Mouse (Mus musculus) gastrocnemius, postnatal 25 days (tissue): ENCODE results near the gene Tob1. TPM values are rescaled to one million over a fixed set of nuclear protein-coding genes. Genes with fewer than 3 reads are reported as not detected.

Source experiments
- DNase-seq: peaks from one replicate; pipeline ENCODE4 v3.0.0; 2022
- long read RNA-seq, 2 experiments: library from polyadenylated mRNA; stranded (forward); transcript quantifications; one replicate each; pipeline ENCODE4 v2.0.0; 2021
- total RNA-seq, 2 experiments: library from RNA; stranded (reverse); gene quantifications; 1 replicate in 1 of 2; 2 replicates in 1 of 2; pipeline ENCODE4 v1.2.3; 2021

Gene Tob1
- 100 to 1,000 TPM; 136 to 169 TPM for total RNA-seq
- long read RNA-seq, experiment 1, transcript Tob1-201 (2 exons, 2,288 nt): major isoform, 122 of 134 reads
- long read RNA-seq, experiment 1, partial matches to known transcripts: 0 of 134 reads
- long read RNA-seq, experiment 1, other reads (novel, unspliced or antisense): 12 of 134 reads
- long read RNA-seq, experiment 2, transcript Tob1-201 (2 exons, 2,288 nt): major isoform, 236 of 246 reads
- long read RNA-seq, experiment 2, partial matches to known transcripts: 0 of 246 reads
- long read RNA-seq, experiment 2, other reads (novel, unspliced or antisense): 10 of 246 reads

- peak; percentile 99 for DNase-seq
Observed at GRCm38 (mm10) chr11:94211124-94211603, at the start of gene Tob1. TSS of gene Tob1 (plus strand) at chr11:94211454.

DNA sequence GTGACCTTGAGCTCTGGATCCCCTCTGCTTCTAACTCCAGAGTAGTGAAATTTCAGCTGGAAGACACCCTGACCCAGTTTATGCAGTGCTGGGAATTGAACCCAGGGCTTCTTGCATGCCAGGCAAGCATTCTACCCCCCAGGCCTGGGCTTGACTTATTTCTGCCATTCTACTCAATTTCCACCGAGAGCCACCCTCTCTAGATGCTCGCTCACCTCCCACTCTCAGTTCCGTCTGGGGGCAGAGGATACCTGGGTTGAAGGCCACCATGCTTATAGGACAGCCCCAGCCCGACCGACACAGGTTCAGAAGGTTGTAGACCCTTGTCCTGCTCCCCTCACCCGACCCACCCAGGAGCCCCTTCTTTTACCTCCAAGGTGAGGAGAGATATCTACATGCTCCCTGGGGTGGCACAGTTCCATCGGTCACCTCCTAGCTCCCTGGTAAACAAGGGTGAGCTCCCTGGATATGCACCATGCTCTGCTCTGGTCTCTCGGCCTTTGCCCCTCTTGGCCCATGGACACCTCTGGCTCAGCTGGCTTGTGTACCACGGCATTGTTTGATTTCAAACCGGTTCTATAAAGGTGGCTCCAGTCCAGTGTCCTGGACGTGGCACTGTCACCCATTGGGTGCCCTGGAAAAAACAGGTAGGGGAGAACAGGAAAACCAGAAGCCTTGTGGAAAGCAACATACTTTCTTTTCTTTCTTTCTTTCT is 49.2 kb upstream of the Tob1 start:
- DNase-seq: no peak

- DNase-seq: no peak
Observed at GRCm38 (mm10) chr11:94163005-94163767, 48.1 kb upstream of the Tob1 start.

DNA sequence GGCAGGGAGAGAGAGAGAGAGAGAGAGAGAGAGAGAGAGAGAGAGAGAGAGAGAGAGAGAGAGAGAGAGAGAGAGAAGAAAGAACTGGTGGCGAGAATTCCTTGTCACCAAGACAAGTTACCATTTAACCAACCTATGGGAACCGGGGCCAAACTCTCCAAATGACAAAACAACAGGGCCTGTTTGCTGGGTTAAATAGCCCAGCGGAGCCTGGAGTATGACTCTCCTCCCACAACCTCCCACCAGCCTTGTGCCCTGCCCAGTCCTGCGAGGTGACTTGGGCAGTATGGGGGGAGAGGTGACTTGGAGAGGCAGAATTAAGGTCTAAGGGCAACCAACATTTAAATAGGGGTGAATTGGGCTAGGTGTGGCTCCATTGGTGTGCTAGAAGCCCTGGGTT is 45.5 kb upstream of the Tob1 start:
- DNase-seq: no peak

GRCm38 (mm10) chr11:94168238-94168637 is 43.0 kb upstream of the Tob1 start:
- no peak for DNase-seq

GRCm38 (mm10) chr11:94169596-94169995 is 41.7 kb upstream of the Tob1 start:
- no peak for DNase-seq

DNA sequence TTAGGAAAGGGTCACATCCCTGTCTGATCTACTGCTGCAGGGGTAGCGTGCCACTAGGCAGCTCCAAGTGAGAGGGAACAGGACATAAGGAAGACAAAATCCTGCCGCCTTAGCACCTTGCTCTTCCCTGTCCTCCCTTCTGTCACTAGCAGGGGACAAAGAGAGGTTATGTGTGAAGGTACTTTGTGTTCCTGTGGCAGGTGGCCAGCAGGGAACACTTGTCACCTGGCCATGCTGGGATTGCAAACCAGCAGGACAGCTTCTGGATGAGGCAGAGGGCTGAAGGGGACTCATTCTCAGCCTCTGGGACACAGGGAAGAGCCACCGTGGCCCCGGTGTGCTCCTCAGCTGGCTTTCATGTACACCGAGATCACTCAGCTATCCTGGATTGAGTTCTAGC is 39.6 kb upstream of the Tob1 start:
- DNase-seq: no peak

DNA sequence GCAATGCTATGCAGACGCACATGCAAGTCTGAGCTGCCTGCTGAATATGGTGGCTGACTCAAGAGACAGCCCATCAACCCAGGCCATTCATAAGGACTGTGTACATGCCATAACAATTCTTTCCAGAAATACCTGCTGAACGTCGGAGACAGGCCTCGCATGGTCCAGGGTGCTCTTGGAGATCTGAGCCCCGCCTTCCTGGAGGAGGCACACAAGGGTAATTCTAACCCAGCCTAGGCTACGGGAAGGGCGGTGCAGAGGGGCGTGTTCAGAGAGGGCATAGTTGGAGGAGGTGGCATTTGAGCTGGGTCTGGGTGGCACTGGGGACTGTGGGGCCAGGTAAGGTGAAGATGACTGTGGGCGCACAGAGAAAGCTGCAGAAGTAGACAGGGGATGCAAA is 39.1 kb upstream of the Tob1 start:
- DNase-seq: no peak

DNA sequence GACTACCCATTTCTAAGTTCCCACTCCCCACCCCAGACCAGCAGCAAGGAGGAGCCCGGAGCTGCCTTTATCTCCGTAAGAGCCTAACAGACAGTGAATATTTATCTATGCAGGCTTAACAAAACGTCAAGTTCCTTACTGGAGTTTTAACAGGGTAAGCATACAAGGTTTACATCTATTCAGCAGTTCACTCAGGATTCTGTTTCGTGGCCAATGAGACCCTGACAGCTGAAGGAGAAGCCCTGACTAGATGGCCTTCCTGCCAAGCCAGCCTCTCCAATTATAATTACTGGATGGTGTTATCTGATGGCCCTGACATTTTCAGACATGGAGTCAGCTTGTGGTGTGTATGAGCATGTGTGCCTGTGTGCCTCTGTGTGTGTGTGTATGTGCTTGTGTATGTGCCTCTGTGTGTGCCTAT is 37.5 kb upstream of the Tob1 start:
- DNase-seq: no peak

DNA sequence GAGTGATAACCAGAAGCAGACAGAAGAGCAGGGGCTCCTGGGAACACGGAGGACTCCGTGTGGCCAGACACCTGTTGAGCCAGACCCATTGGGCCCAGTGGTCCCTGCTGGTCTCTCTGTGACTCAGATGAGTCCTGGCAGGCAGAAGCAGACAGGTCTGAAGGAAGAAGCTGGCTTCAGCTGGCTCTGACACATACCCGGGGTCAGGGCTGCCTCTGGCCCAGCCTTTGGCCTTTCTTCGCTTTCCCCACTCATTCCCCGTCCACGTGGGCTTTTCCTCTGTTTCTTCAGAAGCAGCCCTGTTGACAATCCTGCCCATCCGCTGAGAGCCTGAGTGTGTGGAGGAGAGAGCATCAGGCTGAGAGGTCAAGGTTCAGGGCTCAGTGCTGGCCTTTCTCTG is 36.0 kb upstream of the Tob1 start:
- DNase-seq: no peak

DNA sequence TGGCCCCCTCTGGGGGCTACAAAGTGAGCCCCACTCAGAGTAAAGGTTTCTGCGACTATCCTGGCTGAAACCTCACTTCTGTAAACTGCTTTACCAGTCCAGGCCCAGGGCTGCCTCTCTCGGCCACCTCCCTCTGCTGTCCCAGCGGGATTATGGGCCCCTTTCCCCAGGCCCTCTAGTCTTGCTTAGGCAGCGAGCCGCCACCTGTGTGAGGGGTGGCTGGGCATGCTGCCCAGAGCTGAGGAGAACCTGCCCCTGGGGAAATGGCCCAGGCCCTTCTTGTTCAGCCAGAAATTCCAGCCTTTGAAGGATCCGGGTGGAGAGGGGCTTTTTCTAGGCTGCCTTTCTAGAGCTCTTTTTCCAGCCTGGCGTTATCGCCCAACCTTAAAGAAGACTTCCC is 35.6 kb upstream of the Tob1 start:
- no peak for DNase-seq

DNA sequence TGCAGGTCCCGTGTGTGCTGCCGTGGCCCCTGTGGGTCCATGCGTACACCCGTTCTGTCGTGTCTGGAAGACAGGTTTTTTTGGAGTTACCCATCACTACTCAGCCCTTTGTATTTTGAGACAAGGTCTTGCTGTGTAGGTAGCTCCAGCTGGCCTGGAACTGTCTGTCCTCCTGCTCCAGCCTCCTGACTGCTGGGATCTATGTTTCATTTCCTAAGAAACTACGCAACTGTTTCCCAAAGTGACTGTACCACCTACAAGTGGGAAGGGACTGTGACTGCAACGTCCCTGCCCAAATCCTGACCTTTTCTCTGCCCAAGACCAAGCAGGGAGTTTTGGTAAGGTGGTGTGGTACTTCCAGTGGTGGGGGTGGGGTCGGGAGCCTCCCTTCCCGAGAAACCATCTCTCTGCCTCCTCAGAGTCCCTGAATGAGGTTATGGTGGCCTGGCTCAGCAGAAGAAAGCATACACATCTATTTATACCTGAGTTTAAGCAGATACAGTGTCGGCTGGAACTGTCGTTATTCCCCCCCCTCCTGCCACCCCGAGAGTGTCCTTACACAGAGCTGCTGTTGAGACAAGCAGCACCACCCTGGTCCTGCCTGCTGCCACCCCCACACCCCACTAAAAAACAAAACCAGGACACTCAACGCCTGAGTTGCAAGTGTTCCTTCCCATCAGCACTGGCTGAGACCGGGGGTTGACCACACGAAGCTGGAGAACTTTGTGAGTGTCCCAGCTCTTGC is 33.2 kb upstream of the Tob1 start:
- DNase-seq: peak; percentile 44

DNA sequence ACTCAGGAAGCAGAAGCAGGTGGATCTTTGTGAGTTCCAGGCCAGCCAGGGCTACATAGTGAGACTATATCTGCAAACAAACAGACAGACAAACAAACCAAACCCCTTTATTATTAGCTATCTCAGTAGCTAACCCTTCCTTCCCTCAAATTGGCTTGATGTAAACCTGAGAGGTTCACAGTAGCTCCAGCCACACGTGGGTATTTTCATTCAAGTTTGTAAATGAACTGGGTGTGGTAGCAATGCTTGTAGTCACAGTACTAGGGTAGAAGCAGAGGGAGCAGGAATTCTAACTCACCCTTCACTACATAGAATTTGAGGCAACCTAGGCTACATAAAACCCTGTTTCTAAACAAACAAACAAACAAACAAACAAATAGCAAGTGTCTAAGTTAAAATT is 31.5 kb upstream of the Tob1 start:
- DNase-seq: no peak

GRCm38 (mm10) chr11:94180194-94180593 is 31.1 kb upstream of the Tob1 start:
- no peak for DNase-seq

GRCm38 (mm10) chr11:94181694-94182093 is 29.6 kb upstream of the Tob1 start:
- DNase-seq: no peak

DNA sequence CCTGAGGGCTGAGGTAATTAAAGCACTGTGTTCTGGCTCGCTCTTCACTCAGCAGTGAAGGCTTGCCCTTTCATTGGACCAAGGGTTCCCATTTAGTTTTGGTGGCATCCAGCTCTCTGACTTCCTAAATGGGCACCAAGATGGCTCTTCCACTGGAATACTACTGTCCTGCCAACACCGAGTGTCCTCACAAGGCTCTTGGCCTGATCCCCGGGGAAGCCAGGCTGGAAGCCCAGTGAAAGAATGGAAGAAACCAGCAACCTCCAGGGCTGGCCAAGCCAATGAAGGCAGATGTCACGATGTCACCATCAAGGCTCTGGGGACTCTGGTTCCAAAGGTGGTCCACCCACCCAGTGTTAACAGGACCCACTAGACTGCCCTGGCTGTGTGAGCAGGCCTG is 28.5 kb upstream of the Tob1 start:
- peak; percentile 74 for DNase-seq

DNA sequence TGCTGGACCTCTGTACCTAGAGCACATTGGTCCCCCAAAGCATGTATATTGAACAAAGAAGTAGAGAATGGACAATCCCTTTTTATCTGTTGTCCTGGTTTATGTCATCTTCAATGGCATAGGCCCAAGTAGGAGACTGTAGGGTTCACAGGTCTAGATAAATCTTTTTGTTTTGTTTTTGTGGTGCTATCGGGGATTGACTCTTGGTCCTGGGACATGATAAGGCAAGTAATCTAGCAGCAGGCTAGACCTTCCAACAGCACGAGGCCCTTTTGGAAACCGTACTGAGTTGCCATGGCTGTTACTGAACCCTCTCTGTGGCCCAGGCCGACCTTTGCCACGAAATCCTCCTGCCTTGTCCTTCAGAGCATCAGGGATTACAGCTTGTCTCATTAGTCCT is 28.1 kb upstream of the Tob1 start:
- no peak for DNase-seq

DNA sequence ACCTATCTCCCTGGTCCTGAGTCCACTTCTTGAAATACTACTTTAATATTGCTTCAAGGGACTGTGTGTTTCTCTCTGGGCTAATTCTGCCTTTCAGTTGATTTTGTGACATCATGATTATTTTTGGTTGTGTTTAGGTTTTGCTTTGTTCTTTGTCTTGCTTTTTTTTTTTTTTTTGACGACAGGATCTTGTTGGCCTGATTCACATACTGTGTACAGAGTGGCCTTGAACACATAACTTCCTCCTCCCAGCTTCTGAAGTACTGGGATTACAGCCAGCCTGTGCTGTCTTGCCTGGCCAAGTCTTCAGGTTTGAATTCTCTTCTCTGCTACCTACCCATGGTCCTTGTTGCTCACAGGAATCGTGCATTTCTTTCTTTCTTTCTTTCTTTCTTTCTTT is 27.6 kb upstream of the Tob1 start:
- no peak for DNase-seq

GRCm38 (mm10) chr11:94189579-94189978 is 21.7 kb upstream of the Tob1 start:
- DNase-seq: no peak

DNA sequence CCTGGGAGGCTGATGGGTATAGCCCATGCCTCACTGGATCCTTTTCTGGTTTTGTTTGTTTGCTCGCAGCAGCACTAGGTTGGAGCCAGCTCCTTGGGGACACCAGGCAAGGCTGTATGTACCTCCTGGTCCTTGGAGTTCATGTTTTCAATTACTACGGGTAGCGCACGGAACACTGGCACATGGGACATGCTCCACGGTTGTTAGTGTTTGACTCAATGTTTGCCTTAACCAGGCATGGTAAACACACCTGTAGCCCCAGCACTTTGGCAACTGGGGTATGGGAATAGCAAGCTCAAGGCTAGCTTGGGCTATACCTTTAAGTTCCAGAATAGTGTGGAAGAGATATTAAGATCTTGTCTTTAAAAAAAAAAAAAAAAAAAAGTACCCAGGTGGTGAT is 20.6 kb upstream of the Tob1 start:
- DNase-seq: no peak

DNA sequence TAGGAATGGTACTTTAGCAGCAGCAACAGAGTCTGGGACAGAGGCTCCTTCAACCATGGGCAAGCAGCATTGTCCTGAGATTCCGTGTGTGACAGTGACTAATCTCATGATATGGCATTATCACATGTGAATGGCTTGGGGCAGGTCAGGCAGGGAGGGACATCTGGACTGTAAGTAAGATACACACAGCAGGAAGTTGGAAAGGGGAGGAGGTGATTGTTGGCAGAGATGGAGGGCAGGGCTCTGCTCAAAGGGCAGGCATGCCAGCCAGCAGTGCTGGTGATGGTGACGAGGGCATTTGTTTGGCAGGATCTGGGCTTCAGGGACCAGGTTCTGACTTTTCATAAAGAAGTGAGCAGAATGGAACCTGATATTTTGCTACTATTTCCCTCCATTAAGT is 18.1 kb upstream of the Tob1 start:
- DNase-seq: no peak

DNA sequence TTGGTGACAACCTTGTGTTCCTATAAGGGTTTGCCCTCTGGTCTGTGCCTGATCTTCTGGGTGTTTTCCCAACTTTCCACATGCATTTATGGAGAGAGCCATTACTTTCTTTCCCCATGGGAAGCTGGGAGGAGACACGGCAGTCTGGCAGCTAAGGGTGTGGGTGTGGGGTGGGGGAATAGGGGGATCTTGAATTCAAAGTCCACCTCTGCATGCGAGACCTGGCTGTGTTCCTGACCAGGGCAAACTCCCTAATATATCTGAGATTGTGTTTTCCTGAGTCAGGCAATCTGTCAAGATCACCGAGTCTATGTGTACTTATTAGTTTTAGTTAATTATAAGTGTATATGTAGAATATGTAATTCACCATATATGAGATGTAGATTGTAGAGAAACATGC is 14.9 kb upstream of the Tob1 start:
- DNase-seq: no peak
